Mouse (Mus musculus): ENCODE results near the gene Fbxo17. TPM values are rescaled to one million over a fixed set of nuclear protein-coding genes. Genes with fewer than 3 reads are reported as not detected.
"Not testable (repeated sequence)": the region's sequence is repeated elsewhere in the genome, so short reads cannot be mapped to it uniquely, and the experiment has no call there.

Gene Fbxo17
- 1 to 10 TPM; 2.0 to 5.3 TPM for total RNA-seq (2021)
- polyA plus RNA-seq (2012; rRNA removed): 11.1 and 14.1 TPM in 2 replicates
- long read RNA-seq, transcript Fbxo17-203 (7 exons, 1,563 nt): major isoform, 5 of 14 reads
- long read RNA-seq, partial matches to known transcripts: 4 of 14 reads
- long read RNA-seq, other reads (novel, unspliced or antisense): 0 of 14 reads

DNA sequence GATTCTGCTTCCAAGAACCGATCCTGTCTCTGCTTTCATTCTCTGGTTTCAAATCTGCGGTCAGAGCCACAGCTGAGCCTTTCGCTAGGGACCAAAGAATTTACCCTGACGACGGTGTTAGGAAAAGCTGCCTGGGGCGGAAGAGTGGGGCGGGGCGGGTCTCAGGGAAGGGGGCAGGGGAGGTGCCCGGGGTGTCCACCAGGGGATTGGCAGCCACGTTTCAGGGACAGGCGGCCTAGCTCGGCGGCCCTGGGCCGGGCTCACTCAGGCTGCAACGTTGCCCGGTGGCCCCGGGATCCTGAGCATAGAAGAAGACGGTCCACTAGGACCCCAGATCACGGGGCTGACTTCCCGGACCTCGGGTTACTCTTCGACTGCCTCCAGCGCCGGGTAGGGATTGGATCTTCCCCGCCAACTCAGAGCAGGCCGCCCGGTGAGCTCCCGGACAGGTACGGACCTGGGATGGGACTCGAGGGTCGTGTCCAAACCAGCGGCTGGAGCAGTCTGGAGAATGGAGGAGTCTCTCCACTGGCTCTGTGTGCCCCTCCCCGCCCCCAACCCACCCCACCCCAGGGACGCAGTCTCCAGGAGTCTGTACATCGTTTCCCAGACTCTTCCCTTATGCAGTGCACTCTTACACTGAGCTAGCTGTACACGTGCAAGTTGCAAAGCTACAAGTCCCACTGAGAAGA lies at the start of gene Fbxo17:
Gene Fbxo17, plus strand, starts transcription at position 215 of the 692 bp plus-strand sequence.
- DNase-seq: peak; percentile 84

DNA sequence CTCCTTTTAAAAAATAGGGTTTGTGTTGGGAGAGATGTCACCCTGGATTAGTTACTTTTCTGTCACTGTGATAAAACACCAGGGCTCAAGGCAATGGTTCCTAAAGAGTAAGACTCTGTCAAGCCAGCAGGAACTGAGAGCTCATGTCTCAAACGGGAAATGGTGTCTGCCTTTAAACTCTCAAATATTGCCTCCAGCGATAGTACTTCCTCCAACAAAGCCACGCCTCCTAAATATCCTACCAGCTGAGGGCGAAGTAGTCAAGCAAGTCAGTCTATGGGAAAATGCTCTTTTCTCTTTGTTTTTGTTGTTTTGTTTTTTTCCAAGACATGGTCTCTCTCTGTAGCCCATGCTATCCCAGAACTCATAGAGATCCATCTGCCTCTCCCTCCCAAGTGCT lies 45.4 kb upstream of the Fbxo17 start:
- DNase-seq: no peak

DNA sequence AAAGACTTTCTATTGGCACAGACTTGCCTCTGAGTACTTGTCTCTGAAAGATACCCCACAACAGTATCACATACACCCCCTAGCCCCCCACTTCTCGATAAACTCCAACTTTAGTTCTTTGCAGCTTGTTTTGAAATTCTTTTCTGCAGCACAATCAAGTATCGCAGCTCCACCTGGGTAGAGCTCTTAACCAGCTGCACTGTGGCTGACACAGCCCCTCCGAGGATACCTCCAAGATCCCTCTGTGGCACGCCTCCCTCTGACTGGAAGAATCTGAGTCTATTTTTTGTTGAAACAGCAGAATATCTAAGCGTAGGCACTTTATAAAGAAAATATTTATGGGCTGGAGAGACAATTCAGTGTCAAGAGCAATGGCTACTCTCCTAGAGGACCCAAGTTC lies 44.3 kb upstream of the Fbxo17 start:
- no peak for DNase-seq

DNA sequence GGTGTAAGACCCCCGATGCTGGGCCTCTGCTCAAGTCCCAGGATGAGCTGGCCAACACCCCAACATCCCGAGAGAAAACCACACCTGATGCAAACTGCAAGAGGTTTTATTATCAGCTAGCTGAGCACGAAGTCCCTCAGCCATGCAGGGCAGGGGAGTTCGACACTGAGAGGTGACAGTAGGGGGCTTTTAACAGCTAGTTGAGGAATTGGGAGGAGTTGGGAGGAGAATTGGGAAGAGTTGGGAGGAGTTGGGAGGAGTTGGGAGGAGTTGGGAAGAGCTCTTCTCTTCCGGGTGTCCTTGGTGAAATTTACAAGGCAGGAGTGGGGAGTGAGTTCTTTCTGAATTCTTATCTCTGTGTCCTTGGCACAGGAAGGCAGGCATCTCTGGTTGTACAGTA lies 43.8 kb upstream of the Fbxo17 start:
- DNase-seq: not testable (repeated sequence)

DNA sequence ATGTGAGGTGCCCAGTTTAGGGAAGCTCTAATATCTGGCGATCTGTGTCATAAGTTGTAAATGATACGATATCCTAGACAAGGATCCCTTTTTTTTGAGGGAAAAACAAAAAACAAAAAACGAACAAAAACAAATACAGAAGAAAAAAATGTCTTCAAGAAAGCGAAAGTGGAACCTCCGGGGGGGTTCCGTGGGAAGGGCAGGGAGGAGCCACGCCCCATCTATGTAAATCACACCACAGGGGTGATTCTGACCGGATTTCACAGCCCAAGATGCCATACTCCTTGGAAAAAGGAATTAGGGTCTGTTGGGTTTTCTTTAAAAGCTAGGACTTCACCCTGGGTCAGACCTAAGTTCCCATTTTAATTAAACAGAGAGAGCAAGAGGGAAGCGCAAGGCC lies 41.6 kb upstream of the Fbxo17 start:
- DNase-seq: no peak

DNA sequence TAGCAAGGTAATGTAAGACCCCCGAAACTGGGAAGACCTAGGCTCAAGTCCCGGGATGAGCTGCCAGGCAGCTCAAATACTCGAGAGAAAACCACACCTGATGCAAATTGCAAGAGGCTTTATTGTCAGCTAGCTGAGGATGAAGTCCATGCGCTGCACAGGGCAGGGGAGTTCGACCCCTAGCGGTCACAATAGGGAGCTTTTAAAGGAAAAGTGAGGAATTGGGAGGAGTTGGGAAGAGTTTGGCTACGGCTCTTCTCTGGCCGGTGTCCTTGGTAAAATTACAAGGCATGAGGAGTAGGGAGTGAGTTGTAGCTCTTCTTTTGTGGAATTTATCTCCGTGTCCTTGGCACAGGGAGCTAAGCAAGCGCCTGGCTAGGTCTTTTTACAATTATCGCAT lies 40.9 kb upstream of the Fbxo17 start:
- DNase-seq: peak; percentile 73

DNA sequence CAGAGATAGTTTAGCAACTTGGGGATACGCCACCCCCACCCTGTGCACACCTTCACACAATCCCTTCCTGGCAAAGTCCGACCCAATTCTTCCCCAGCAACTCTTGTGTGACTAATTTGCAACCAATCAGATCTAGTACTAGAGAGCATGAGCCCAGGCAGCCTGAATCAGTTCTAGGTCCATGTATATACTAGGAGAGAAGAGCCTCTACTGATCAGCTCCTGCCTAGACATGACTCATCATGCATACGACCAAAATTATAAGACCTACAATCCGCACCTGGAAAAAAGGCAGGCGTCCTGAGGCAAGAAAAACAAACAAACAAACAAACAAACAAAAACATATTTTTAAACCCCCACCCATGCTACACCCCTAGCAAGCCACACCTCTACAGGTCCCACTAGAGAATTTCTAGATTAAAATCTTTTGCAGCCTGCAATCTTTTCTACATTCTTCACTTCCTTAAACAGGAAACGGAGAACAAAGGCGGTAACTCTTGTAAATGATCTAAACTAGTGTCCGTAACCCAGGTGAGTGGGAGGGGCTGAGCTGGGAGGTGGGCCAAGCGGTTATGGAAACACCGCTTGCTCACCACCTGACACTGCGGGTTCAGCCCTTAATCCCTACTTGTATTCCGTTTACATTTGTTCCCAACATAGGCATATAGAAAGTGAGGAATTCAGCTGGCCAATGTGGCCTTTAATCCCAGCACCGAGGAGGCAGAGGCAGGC lies 39.6 kb upstream of the Fbxo17 start:
- no peak for DNase-seq

DNA sequence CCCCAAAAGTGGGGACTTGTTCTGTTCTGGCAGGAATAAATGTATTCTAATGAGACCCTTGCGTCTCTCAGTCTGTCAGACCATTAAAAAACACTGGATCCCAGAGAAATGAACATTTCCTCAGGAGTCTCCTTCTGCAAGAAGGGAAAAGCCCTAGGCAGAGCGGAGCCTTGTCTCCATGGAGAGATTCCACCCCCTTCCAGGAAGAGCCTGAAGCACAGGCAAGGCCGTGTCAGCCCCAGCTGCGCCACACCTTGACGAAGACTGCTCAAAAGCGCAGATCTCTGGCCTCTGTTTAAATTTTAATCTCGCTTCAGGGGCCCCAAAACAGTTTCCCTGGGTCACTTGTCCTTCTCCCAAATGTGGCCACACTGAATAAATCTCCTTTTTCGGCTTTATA lies 39.0 kb upstream of the Fbxo17 start:
- DNase-seq: no peak

DNA sequence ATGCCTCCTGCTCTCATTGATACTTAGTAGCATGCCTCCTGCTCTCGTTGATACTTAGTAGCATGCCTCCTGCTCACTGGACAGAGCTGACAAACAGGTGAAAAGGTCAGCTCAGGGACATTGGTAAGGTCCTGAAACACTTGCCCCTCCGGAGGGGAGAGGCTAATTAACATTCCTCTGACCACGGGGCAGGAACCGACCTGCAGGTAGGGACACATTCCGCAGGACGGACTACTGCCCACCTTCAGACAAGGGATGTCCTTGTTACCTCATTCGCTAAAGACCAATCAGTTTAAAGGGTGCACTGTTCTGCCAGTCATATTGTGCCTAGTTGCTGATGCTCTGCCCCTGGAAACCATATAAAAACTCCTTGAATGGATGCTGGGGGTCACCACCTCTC lies 25.5 kb upstream of the Fbxo17 start:
- no peak for DNase-seq

DNA sequence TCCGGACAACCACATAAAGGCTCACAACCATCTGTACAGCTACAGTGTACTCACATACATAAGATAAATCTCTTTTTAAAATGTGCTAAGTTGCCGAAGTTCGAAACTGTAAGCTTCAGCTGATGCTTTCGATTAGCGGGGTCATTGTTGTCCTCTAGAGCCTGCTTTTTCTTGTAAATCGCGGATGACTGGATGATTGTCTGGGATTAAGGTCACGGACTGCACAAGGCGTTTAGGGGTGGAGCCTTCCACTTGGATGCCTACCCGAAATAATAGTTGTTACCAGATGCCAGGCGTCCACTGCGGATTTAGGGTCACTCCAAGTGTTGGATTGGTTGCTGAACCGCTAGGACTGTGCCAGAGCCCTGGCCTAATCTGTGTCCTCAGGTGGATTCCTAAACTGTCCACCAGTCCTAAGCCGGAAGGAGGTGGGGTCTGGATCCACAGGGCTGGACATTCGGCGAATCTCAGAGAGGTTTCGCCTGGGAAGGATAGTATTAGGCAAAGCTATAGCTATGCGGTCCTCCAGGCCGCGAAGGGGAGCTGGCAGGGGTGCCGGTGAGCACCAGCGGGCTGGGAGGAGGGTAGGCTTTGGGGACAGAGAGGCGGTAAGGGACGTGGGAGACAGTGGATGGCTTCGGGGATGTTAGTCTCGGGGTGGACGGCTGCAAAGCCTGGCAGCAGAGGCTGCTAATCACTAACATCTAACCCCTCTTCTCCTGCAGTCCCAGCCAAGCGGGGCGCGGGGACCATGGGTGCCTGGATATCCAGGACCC lies 23.9 kb upstream of the Fbxo17 start, which contains the start of gene Fbxo27:
Gene Fbxo27, plus strand, starts transcription at position 305 of the 776 bp plus-strand sequence.
- peak; percentile 31 for DNase-seq

DNA sequence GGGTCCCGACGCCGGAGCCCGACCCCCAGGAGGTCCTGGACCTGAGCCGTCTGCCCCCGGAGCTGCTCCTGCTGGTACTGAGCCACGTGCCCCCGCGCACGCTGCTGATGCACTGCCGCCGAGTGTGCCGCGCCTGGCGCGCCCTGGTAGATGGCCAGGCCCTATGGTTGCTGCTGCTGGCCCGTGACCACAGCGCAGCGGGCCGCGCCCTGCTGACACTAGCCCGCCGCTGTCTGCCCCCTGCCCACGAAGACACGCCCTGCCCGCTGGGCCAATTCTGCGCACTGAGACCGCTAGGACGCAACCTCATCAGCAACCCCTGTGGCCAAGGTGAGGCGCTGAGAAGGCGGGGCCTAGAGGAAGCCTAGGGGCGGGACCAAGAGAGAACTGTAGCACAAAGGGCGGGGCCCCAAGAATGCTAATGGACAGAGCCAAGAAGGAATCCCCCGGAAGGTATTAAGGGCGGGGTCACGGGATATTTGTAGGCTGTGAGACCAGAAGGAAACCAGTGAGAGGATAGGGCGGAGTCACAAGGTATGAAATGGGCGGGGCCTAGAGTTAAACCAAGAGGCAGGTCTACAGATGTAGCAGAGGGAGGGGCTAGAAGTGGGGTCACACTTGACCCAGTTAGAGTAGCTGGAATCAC lies 23.2 kb upstream of the Fbxo17 start:
- DNase-seq: peak; percentile 69

DNA sequence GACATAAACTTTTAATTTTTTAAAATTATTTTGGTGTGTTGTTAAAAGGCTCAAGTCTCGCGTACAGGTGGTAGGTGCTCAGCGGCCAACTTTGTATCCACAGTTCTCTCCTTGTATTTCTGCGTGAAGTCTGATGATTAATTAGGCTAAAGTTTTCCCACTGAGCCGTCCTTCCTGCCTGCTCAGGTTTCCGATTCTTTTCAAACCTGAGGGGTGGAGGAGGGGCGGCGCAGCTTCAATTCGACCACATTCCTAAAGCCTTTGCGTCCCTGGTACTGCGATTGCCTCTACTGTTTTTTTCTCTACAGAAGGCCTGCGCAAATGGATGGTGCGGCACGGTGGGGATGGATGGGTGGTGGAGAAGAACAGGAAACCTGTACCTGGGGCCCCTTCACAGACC lies 22.2 kb upstream of the Fbxo17 start:
- no peak for DNase-seq

DNA sequence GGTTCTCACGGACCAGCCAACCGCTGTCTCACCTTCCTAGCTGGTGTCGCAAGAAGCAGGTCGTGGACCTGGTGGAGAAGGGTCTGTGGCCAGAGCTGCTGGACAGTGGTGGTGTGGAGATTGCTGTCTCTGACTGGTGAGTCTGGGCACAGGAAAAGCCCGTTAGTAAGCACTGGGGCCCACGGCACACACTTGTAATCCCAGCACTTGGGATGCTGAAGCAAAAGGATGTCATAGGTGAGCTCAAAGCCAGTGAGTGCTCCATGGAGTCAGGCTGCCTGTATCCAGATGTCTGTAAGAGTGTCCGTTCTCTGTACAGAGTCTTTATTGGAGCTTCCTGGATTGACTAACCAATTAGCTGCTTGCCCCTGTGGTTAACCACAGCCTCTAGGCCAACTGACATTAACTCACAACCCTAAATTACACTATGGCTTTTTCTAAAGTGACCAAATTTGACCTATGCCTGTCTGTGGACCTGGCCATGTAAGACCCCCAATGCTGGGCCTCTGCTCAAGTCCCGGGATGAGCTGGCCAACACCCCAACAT lies 21.6 kb upstream of the Fbxo17 start:
- no peak for DNase-seq

DNA sequence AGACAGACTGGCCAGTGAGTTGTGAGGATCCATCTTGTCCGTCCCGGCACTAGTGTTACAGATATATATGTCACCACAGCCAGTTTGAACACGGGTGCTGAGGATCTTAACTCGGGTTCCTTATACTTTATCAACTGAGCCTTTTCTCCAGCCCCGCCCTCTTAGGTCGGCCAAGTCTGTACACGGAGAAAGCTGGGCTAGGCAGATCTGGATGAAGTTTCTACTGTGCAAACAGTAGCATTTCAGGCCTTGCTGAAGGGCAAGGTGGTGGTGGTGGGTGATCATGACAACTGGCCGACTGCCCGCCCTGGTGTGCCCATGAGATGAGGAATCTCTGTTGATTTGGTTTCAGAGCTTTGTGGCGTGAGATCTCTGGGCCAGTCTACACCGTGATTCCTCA lies 19.3 kb upstream of the Fbxo17 start:
- DNase-seq: no peak

DNA sequence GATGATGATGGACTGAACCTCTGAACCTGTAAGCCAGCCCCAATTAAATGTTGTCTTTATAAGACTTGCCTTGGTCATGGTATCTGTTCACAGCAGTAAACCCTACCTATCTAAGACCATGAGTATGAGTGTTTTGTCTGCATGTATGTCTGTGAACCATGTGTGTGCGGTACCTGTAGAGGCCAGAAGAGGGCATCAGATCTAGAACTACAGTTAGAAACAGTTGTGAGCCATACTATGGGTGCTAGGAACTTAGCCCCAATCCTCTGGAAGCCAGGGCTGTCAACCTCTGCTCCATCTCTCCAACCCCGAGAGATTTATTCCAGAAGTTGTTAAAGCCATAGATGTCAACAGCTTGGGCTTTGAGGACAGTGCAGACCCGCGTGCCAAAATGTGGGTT lies 16.3 kb upstream of the Fbxo17 start:
- no peak for DNase-seq

DNA sequence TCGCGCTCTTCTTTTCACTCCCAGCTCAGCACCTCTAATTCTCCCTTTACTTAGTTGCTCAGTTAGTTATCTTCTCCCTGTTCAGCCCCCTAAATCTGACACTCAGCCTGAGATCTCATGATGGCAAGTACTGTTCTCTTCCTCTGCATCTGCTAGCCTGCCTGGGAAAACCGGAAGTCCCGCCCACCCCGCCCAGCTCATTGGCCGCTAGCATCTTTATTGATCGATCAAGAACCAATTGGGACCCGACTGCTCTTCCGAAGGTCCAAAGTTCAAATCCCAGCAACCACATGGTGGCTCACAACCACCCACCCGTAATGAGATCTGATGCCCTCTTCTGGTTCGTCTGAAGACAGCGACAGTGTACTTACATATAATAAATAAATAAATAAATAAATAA lies 15.3 kb upstream of the Fbxo17 start:
- not testable (repeated sequence) for DNase-seq

DNA sequence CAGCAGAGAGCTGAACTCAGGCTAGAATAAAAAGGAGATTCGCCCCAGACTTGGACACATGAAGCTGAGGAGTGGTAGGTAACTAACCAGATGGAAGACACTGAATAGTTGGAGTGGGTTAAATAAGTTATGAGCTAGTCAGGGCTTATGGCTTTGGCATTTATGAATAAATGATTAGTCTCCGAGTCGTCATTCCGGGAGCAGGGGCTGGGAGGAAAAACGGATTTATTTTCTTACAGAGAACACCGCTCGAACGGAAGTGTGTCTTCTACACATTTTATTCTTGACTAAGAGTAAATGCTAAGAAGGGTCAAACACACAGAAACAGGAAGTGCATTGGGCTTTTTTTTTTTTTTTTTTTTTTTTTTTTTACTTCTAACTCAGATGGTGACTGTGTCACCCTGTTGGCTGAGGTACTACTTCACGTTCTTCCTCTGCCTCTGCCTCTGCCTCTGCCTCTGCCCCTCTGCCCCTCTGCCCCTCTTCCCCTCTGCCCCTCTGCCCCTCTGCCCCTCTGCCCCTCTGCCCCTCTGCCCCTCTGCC lies 13.9 kb upstream of the Fbxo17 start:
- no peak for DNase-seq

DNA sequence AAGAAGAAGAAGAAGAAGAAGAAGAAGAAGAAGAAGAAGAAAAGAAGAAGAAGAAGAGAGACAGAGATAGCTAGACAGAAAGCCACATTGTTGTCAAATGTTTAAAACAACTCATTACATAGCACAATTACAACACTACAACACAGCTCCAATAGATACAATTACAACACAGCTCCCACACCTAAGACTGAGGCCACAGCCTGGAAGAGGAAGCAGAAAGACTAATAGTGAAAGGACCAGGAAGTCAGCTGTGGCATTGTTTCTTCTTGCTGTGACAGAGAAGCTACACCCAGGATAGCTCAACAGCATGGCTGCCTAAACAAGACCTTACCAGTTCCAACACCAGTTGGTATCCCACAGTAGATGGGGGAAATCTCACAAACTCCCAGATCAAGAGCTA lies 7.2 kb upstream of the Fbxo17 start:
- no peak for DNase-seq

DNA sequence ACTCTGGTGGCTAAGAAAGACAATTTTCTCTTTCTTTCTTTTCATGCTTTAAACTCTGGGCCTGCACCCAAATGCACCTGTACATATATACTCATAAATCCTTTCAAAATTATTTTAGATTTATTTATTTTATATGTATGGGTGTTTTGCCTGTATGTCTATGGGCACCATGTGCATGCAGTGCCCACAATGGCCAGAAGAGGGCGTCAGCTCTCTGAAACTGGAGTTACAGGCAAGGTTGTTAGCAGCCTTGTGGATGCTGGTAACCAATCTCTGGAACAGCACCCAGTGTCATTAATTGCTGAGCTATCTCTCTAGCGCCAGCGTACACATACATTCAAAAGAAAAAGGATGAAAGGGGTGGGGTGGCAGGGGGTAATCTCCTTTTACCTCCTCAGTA lies 5.6 kb upstream of the Fbxo17 start:
- no peak for DNase-seq

DNA sequence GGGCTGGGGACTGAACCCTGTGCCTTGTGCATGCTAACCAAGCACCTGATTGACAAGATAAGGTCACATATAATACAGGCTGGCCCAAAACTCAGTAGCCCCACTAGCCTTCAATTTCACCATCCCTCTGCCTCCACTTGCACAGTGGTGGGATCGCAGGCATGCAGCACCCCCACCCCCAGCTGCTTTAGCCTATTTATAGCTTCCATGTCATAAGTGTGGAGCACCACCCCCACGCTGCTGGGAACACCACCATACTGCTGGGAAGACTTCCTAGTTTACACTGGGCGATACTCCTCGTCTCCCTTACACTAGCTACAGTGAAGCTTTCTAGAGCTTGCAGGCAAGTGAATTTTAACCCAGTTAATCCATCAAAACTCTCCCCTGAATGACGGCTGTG lies 1.9 kb upstream of the Fbxo17 start:
- DNase-seq: no peak

DNA sequence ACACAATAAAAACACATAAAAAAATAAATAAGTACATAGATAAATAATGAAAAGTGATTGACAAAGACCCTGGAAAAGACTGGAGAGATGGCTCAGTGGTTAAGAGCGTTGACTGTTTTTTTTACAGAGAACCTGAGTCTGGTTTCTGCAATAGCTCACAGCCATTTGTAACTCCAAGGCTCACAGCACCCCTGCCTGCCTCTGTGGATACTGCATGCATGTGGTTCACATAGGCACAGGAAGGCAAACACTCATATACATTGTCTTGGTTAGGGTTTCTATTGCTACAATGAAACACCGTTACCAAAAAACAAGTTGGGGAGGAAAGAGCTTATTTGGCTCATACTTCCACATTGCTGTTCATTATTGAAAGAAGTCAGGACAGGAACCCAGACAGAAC lies 1.0 kb upstream of the Fbxo17 start:
- no peak for DNase-seq

DNA sequence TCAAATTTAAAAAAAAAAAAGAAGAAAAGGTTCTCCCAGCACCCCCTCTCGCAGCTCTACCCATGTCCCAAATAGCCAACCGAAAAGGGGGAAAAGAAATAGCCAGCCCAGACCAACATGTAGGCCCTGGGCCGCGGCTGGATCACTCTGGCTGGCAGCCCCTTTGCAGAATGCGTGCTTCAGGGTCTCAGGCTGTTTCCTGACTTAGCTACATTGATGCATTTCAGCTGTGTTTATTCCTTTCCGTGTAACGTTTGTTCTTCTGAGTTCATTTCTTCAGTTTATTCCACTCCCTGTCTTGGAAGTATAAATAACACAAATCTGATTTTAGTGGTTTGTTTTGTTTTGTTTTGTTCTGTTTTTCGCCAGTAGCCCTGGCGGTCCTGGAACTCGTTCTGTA lies 1.1 kb downstream of the Fbxo17 start:
- DNase-seq: no peak
